Comparison of ENCODE assay signal across 21 mouse cellular contexts in genomic region chr4:111350615-111351525, GRCm38 (mm10).
DNase-seq lines count a peak whose midpoint lies in the region; ATAC-seq lines count a peak whose summit lies in the region.
"Had no signal": no experiment of that assay in that cellular context is flagged by ENCODE, and none has a peak within 500 bp of the region (broad histone marks: within the 10 kb centered on the region; RNA-seq: fewer than 3 reads in every experiment).

No protein-coding gene starts in this region.

- H3K27me3 ChIP-seq in forebrain, embryonic 11.5 days (ENCODE audit: control insufficient read depth, insufficient read depth, low read length), result no peaks in the 10 kb centered on the region
- H3K27me3 ChIP-seq in forebrain, embryonic 13.5 days, result no peaks in the 10 kb centered on the region
- H3K27me3 ChIP-seq in midbrain, embryonic 11.5 days (ENCODE audit: control insufficient read depth, insufficient read depth, low read length), result no peaks in the 10 kb centered on the region
- H3K27me3 ChIP-seq in midbrain, embryonic 14.5 days (ENCODE audit: control insufficient read depth, insufficient read depth, low read length), result no peaks in the 10 kb centered on the region
- no peaks in the 10 kb centered on the region for H3K27me3 ChIP-seq in embryonic facial prominence, embryonic 14.5 days (replicated peaks; ENCODE audit: control insufficient read depth, insufficient read depth, low read length)
- H3K27me3 ChIP-seq in splenic B cell, adult 2 months (ENCODE audit: control insufficient read depth, insufficient read depth, low read length, poor library complexity, severe bottlenecking), result no peaks in the 10 kb centered on the region
- H3K27me3 ChIP-seq: limb, embryonic 13.5 days had no signal

- no peaks in the 10 kb centered on the region for H3K36me3 ChIP-seq in forebrain, embryonic 11.5 days (ENCODE audit: control insufficient read depth, insufficient read depth, low read length)
- no peaks in the 10 kb centered on the region for H3K36me3 ChIP-seq in forebrain, embryonic 13.5 days (ENCODE audit: poor library complexity, severe bottlenecking)
- no peaks in the 10 kb centered on the region for H3K36me3 ChIP-seq in midbrain, embryonic 11.5 days (ENCODE audit: control insufficient read depth, insufficient read depth, low read length)
- H3K36me3 ChIP-seq in midbrain, embryonic 14.5 days (ENCODE audit: control insufficient read depth, insufficient read depth, low read length), result no peaks in the 10 kb centered on the region
- no peaks in the 10 kb centered on the region for H3K36me3 ChIP-seq in embryonic facial prominence, embryonic 14.5 days (ENCODE audit: control insufficient read depth, insufficient read depth, low read length)
- no peaks in the 10 kb centered on the region for H3K36me3 ChIP-seq in splenic B cell, adult 2 months (ENCODE audit: control insufficient read depth, insufficient read depth, low read length, poor library complexity, severe bottlenecking)
- H3K36me3 ChIP-seq: limb, embryonic 13.5 days had no signal

- DNase-seq in forebrain, embryonic 11.5 days (ENCODE audit: low spot score), result no peak
- peak; percentile 66 for DNase-seq in midbrain, embryonic 11.5 days (ENCODE audit: low spot score, missing footprints)
- DNase-seq in midbrain, embryonic 14.5 days, result no peak
- DNase-seq in embryonic facial prominence, embryonic 14.5 days (ENCODE audit: low spot score), result peak; percentile 68
- DNase-seq in splenic B cell, adult 2 months (ENCODE audit: low read depth, low spot score), result peak; percentile 60
- no peak for DNase-seq in kidney, adult 9 months
- DNase-seq in heart, postnatal 4 days, result no peak
- DNase-seq: adrenal gland, adult 2 months; cerebellum, adult 11 months; cerebellum, postnatal 36 days; heart, postnatal 14 days; kidney, adult 8-10 months; kidney, postnatal 36 days; layer of hippocampus, adult 9-11 months; spleen, adult 18-20 months had no signal

- 0 out of 2 replicates have a peak, but pooled peaks have one; percentile 42 for ATAC-seq in forebrain, embryonic 11.5 days (replicated peaks; ENCODE audit: low FRiP score)
- ATAC-seq in forebrain, embryonic 13.5 days, result no peak
- ATAC-seq in midbrain, embryonic 11.5 days (ENCODE audit: low FRiP score), result no peak
- ATAC-seq in midbrain, embryonic 14.5 days (ENCODE audit: low FRiP score, low TSS enrichment), result no peak
- no peak for ATAC-seq in embryonic facial prominence, embryonic 14.5 days (ENCODE audit: low read depth)
- ATAC-seq: midbrain, embryonic 16.5 days had no signal

- no peak overlapping the region for H3K4me2 ChIP-seq in forebrain, embryonic 11.5 days (ENCODE audit: low read depth, low read length, severe bottlenecking)
- H3K4me2 ChIP-seq in forebrain, embryonic 13.5 days, result no peak overlapping the region
- H3K4me2 ChIP-seq in midbrain, embryonic 11.5 days, result no peak overlapping the region
- H3K4me2 ChIP-seq in midbrain, embryonic 14.5 days (ENCODE audit: low read length), result no peak overlapping the region
- no peak overlapping the region for H3K4me2 ChIP-seq in embryonic facial prominence, embryonic 14.5 days (ENCODE audit: low read depth, low read length)
- H3K4me2 ChIP-seq: heart, embryonic 11.5 days; limb, embryonic 13.5 days had no signal

- H3K4me3 ChIP-seq in forebrain, embryonic 11.5 days (ENCODE audit: low read depth, low read length), result no peak overlapping the region
- no peak overlapping the region for H3K4me3 ChIP-seq in forebrain, embryonic 13.5 days
- no peak overlapping the region for H3K4me3 ChIP-seq in midbrain, embryonic 11.5 days (ENCODE audit: low read depth, low read length)
- H3K4me3 ChIP-seq in midbrain, embryonic 14.5 days (replicated peaks; ENCODE audit: low read depth, low read length), result no peak overlapping the region
- no peak overlapping the region for H3K4me3 ChIP-seq in embryonic facial prominence, embryonic 14.5 days (ENCODE audit: low read depth, low read length)
- H3K4me3 ChIP-seq: limb, embryonic 13.5 days had no signal

- H3K27ac ChIP-seq in forebrain, embryonic 11.5 days (ENCODE audit: low read depth, low read length), result no peak overlapping the region
- no peak overlapping the region for H3K27ac ChIP-seq in forebrain, embryonic 13.5 days
- no peak overlapping the region for H3K27ac ChIP-seq in midbrain, embryonic 11.5 days (ENCODE audit: low read depth, low read length)
- no peak overlapping the region for H3K27ac ChIP-seq in midbrain, embryonic 14.5 days (replicated peaks; ENCODE audit: low read depth, low read length)
- peak overlapping the region; percentile 53 for H3K27ac ChIP-seq in embryonic facial prominence, embryonic 14.5 days (replicated peaks; ENCODE audit: low read depth, low read length)
- H3K27ac ChIP-seq: limb, embryonic 13.5 days; liver, embryonic 14.5 days; stomach, postnatal 0 days had no signal

- WGBS in forebrain, embryonic 11.5 days, result 41% methylated on average over 6 of the region's 6 CpGs
- WGBS in forebrain, embryonic 13.5 days, result 38% methylated on average over 6 of the region's 6 CpGs
- WGBS in midbrain, embryonic 11.5 days, result 68% methylated on average over 6 of the region's 6 CpGs
- 45% methylated on average over 6 of the region's 6 CpGs for WGBS in midbrain, embryonic 14.5 days
- 44% methylated on average over 6 of the region's 6 CpGs for WGBS in embryonic facial prominence, embryonic 14.5 days

- H3K9ac ChIP-seq in forebrain, embryonic 11.5 days (ENCODE audit: low read length), result no peak overlapping the region
- no peak overlapping the region for H3K9ac ChIP-seq in forebrain, embryonic 13.5 days
- no peak overlapping the region for H3K9ac ChIP-seq in midbrain, embryonic 11.5 days (ENCODE audit: low read length)
- no peak overlapping the region for H3K9ac ChIP-seq in midbrain, embryonic 14.5 days (replicated peaks; ENCODE audit: low read length)
- H3K9ac ChIP-seq in embryonic facial prominence, embryonic 14.5 days (ENCODE audit: low read depth, low read length), result no peak overlapping the region
- H3K9ac ChIP-seq: limb, embryonic 13.5 days; liver, embryonic 14.5 days had no signal

- no peaks in the 10 kb centered on the region for H3K4me1 ChIP-seq in forebrain, embryonic 11.5 days (replicated peaks; ENCODE audit: control insufficient read depth, insufficient read depth, low read length)
- H3K4me1 ChIP-seq in forebrain, embryonic 13.5 days, result peaks cover 14% of the 10 kb centered on the region
- 0 out of 2 replicates have a peak, but pooled peaks cover 5% of the 10 kb centered on the region for H3K4me1 ChIP-seq in midbrain, embryonic 11.5 days (ENCODE audit: control insufficient read depth, insufficient read depth, low read length)
- no peaks in the 10 kb centered on the region for H3K4me1 ChIP-seq in midbrain, embryonic 14.5 days (ENCODE audit: control insufficient read depth, insufficient read depth, low read length)
- peaks cover 5% of the 10 kb centered on the region; the same call in 1 of the 2 replicates for H3K4me1 ChIP-seq in embryonic facial prominence, embryonic 14.5 days (ENCODE audit: control insufficient read depth, insufficient read depth, low read length)

- H3K9me3 ChIP-seq in forebrain, embryonic 11.5 days (ENCODE audit: control insufficient read depth, low read length), result no peaks in the 10 kb centered on the region
- no peaks in the 10 kb centered on the region for H3K9me3 ChIP-seq in forebrain, embryonic 13.5 days (replicated peaks)
- H3K9me3 ChIP-seq in midbrain, embryonic 11.5 days (ENCODE audit: control insufficient read depth, low read length), result no peaks in the 10 kb centered on the region
- H3K9me3 ChIP-seq in midbrain, embryonic 14.5 days (ENCODE audit: control insufficient read depth, low read length), result no peaks in the 10 kb centered on the region
- no peaks in the 10 kb centered on the region for H3K9me3 ChIP-seq in embryonic facial prominence, embryonic 14.5 days (ENCODE audit: control insufficient read depth, low read length)

Comparison
In these comparisons a context has a peak if more than half of its experiments do, and no peak if none do; other contexts are left out.
1. DNase-seq: peak in midbrain, embryonic 11.5 days (single experiment), embryonic facial prominence, embryonic 14.5 days (single experiment) and splenic B cell, adult 2 months (single experiment); none in forebrain, embryonic 11.5 days (single experiment), midbrain, embryonic 14.5 days (single experiment), kidney, adult 9 months (single experiment) and heart, postnatal 4 days (single experiment).